Mouse (Mus musculus) stomach, postnatal 0 days (tissue): ENCODE measurements around the gene Smg6.

ENCODE experiments used
- CTCF ChIP-seq: IDR thresholded peaks from 2 replicates; pipeline ENCODE4 v1.5.1; 2016; ENCODE audit warnings: antibody characterized with exemption, low read depth, mild to moderate bottlenecking, moderate library complexity
- EP300 ChIP-seq: optimal IDR thresholded peaks from 2 replicates; pipeline ENCODE3; 2016; ENCODE audit warnings: antibody characterized with exemption

GRCm38 (mm10) chr11:74994141-74994540 is 68.5 kb downstream of the Smg6 start:
- TF ChIP-seq CTCF: peak; percentile 62
- no peak for TF ChIP-seq EP300
